Mouse (Mus musculus): ENCODE data around the gene Hist2h3c1. TPM values are rescaled to one million over a fixed set of nuclear protein-coding genes. Genes with fewer than 3 reads are reported as not detected.
"Not testable (repeated sequence)": the region's sequence is repeated elsewhere in the genome, so short reads cannot be mapped to it uniquely, and the experiment has no call there.

The Hist2h3c1 gene
- total RNA-seq, 2 experiments from 2014 or later = 2.6 TPM; not detected in 1

- ATAC-seq (replicated peaks; ENCODE audit: poor library complexity, severe bottlenecking) = no peak
These were observed 14.7 kb upstream of the Hist2h3c1 start for GRCm38 (mm10) chr3:96231758-96232120.

GRCm38 (mm10) chr3:96234914-96235313 is 11.6 kb upstream of the Hist2h3c1 start:
- no peak for ATAC-seq (replicated peaks; ENCODE audit: poor library complexity, severe bottlenecking)

GRCm38 (mm10) chr3:96235836-96236235 is 10.6 kb upstream of the Hist2h3c1 start:
- no peak for ATAC-seq (replicated peaks; ENCODE audit: poor library complexity, severe bottlenecking)

GRCm38 (mm10) chr3:96236834-96237334 is 9.6 kb upstream of the Hist2h3c1 start:
- ATAC-seq (replicated peaks; ENCODE audit: poor library complexity, severe bottlenecking) = no peak

GRCm38 (mm10) chr3:96237335-96237903 is 9.1 kb upstream of the Hist2h3c1 start:
- ATAC-seq (replicated peaks; ENCODE audit: poor library complexity, severe bottlenecking) = no peak

GRCm38 (mm10) chr3:96237904-96238511 is 8.5 kb upstream of the Hist2h3c1 start:
- ATAC-seq (replicated peaks; ENCODE audit: poor library complexity, severe bottlenecking) = no peak

GRCm38 (mm10) chr3:96238954-96239793 is 7.3 kb upstream of the Hist2h3c1 start, which contains the start of gene Hist2h3c2:
Hist2h3c2 (minus strand) TSS chr3:96239127.
- peak; percentile 62 for ATAC-seq (replicated peaks; ENCODE audit: poor library complexity, severe bottlenecking)

GRCm38 (mm10) chr3:96239949-96240798 is 6.3 kb upstream of the Hist2h3c1 start, which contains the start of gene Hist2h2aa2:
Hist2h2aa2 (minus strand) TSS chr3:96240276.
- peak; percentile 55 for ATAC-seq (replicated peaks; ENCODE audit: poor library complexity, severe bottlenecking)

GRCm38 (mm10) chr3:96240799-96241197 is 5.7 kb upstream of the Hist2h3c1 start:
- ATAC-seq (replicated peaks; ENCODE audit: poor library complexity, severe bottlenecking) = no peak

- no peak for ATAC-seq (replicated peaks; ENCODE audit: poor library complexity, severe bottlenecking)
These were observed 2.4 kb upstream of the Hist2h3c1 start for GRCm38 (mm10) chr3:96243921-96244572.

GRCm38 (mm10) chr3:96245003-96245886 is 1.2 kb upstream of the Hist2h3c1 start, which contains the start of gene Hist2h2aa1:
Hist2h2aa1 (plus strand) TSS chr3:96245497.
- ATAC-seq (replicated peaks; ENCODE audit: poor library complexity, severe bottlenecking) = peak; percentile 61

- ATAC-seq (replicated peaks; ENCODE audit: poor library complexity, severe bottlenecking) = not testable (repeated sequence)
These were observed 467 bp upstream of the Hist2h3c1 start for GRCm38 (mm10) chr3:96246018-96246417.

- ATAC-seq (replicated peaks; ENCODE audit: poor library complexity, severe bottlenecking) = no peak
These were observed 1.1 kb downstream of the Hist2h3c1 start for GRCm38 (mm10) chr3:96247356-96248140.

GRCm38 (mm10) chr3:96248141-96249033 is 1.9 kb downstream of the Hist2h3c1 start:
- ATAC-seq (replicated peaks; ENCODE audit: poor library complexity, severe bottlenecking) = no peak

GRCm38 (mm10) chr3:96249034-96249345 is 2.5 kb downstream of the Hist2h3c1 start:
- ATAC-seq (replicated peaks; ENCODE audit: poor library complexity, severe bottlenecking) = no peak

GRCm38 (mm10) chr3:96250890-96251289 is 4.4 kb downstream of the Hist2h3c1 start:
- no peak for ATAC-seq (replicated peaks; ENCODE audit: poor library complexity, severe bottlenecking)

GRCm38 (mm10) chr3:96251787-96252186 is 5.3 kb downstream of the Hist2h3c1 start:
- ATAC-seq (replicated peaks; ENCODE audit: poor library complexity, severe bottlenecking) = peak; percentile 83

All from granulocyte monocyte progenitor cell, adult 5-6 weeks (primary cell).